Mouse (Mus musculus): Measurements from ENCODE around the gene Trpc4ap.
"Not testable (repeated sequence)": the region's sequence is repeated elsewhere in the genome, so short reads cannot be mapped to it uniquely, and the experiment has no call there.

The Trpc4ap gene

GRCm38 (mm10) chr2:155613953-155614352 lies 78.2 kb downstream of the Trpc4ap start:
- no peak for DNase-seq (ENCODE audit: low spot score in 2 of 2)

DNA sequence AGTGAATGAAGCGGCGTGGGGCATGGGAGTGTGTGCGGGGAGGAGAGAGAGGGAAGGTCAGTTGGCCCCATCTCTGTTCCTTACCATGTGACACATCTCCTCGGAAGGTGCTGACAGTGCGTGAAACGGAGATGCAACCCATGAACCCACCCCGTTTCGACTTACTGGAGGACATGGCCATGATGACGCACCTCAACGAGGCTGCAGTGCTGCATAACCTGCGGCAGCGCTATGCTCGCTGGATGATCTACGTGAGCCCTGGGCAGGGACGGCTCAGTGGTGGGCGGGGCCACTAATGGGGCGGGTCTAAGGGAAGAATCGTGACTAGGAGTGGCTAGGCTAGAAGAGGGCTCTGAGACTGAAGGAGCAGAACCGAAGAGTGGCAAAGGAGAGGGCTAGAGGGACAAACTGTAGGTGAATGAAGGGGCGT lies 78.8 kb downstream of the Trpc4ap start:
- DNase-seq (ENCODE audit: low spot score in 2 of 2), result peak in 1 of 2 experiments; percentile 44

- DNase-seq (ENCODE audit: low spot score in 2 of 2), result no peak
These were observed 80.2 kb downstream of the Trpc4ap start for GRCm38 (mm10) chr2:155611834-155612550.

DNA sequence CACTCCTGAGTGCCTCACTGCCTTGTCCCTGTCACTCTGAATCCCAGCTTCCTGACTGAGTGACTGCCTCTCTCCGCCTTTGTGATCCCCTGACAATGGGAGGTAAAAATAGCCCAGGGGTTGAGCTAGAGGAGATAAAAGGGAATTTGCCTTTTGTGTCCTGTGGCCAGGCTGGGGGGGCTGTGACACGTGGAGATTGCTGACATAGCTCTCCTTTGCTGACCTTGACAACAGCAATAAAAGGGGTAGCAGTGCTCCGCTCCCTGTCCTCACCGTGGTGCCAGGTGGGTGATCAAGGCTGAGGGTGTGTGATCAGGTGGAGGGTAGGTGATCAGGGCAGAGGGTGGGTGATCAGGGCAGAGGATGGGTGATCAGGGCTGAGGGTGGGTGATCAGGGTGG lies 81.2 kb downstream of the Trpc4ap start, which contains the start of gene Myh7b:
Gene Myh7b (plus strand): TSS at position 235 of the 400 bp plus-strand sequence.
- DNase-seq (ENCODE audit: low spot score in 2 of 2), result no peak

- DNase-seq (ENCODE audit: low spot score in 2 of 2), result peak in 1 of 2 experiments; percentile 60
These were observed 85.8 kb downstream of the Trpc4ap start for GRCm38 (mm10) chr2:155606360-155606759.

DNA sequence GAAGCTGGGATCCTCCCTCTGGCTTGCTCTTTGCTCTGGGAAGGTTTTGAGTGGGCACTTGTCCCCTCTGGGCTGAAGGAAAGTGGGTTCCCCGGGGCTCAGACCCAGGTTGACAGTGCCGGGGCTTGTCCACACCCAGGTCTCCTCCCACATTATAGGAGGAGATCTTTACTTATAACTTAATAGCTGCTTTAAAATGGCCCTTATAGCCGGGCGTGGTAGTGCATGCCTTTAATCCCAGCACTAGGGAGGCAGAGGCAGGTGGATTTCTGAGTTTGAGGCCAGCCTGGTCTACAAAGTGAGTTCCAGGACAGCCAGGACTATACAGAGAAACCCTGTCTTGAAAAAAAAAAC lies 87.0 kb downstream of the Trpc4ap start:
- DNase-seq (ENCODE audit: low spot score in 2 of 2), result not testable (repeated sequence)

DNA sequence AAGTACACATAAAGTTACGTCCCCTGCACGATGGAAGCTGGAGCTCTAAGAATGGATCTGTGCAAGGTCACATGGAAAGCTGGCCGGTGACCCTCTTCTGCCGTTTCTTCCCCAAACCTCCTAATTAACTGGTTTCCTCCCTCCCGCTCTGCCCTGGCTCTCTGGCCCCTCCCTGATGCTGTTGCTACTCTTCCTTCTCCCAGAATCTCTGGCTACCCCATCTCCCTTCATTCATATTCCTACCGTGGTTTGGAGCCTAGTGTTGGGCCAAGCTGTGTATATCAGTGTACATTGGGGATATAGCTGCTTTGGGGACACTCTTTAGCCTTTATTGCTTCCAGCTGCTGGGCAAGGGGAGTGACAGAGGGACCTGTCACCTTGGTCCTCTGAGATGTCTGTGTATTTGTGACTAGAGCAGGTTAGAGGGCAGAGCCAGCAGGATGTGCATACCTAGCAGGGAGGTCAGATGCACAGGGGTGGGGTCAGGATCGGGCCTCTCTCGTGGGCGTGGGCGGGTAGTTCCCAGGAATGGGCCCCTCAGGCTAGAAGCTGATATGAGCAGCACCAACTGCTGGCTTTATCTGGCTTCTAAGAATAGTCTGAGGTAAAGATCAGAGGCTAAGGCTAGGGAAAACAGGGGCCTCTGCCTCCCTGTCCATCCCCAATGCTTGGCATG lies 87.5 kb downstream of the Trpc4ap start:
- DNase-seq (ENCODE audit: low spot score in 2 of 2), result no peak

GRCm38 (mm10) chr2:155603707-155604106 lies 88.5 kb downstream of the Trpc4ap start:
- DNase-seq (ENCODE audit: low spot score in 2 of 2), result no peak

DNA sequence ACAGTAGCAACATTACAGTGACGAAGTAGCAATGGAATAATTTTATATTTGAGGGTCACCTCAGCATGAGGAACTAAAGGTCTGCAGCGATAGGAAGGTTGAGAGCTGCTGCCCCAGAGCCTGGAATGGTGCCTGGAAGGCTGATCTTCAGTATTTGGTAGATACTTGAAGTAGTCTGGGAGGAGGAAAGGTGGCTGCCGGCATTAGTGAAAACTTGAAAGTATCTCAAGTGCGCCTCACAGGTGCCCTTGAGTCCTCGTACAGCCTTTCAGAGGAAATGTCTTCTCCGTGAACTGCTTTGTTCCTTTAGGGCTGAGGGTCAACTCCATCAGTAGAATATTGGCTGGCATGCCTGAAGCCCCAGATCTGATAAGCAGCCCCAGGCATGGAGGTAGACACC lies 96.7 kb downstream of the Trpc4ap start:
- DNase-seq (ENCODE audit: low spot score in 2 of 2), result no peak

GRCm38 (mm10) chr2:155592854-155593283 lies 99.3 kb downstream of the Trpc4ap start:
- DNase-seq (ENCODE audit: low spot score in 2 of 2), result no peak

- peak; percentile 93 to 99 for DNase-seq (ENCODE audit: low spot score in 2 of 2)
These were observed 99.9 kb downstream of the Trpc4ap start, which contains the start of gene Gss for GRCm38 (mm10) chr2:155592137-155592853. TSS of gene Gss (minus strand) at chr2:155592810.

GRCm38 (mm10) chr2:155591676-155592075 lies 100.5 kb downstream of the Trpc4ap start:
- DNase-seq (ENCODE audit: low spot score in 2 of 2), result no peak

DNA sequence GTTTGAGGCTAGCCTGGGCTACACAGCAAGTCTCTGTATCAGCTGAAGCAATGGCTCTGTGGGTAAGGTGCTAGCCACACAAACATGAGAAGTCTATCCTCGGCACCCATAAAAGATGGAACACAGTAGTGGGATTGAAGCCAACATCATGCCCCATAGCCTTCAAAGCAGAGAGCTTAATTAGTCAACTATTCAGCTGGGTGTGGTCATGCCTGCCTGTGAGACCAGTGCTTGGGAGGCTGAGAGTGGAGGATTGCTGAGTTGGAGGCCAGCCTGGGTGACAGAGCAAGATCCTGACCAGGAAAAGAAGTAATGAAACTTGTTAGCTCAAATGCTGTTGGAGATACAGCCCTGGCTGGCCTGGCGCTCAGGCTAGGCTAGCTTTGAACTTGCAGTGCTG lies 101.3 kb downstream of the Trpc4ap start:
- DNase-seq (ENCODE audit: low spot score in 2 of 2), result no peak

GRCm38 (mm10) chr2:155589521-155589920 lies 102.7 kb downstream of the Trpc4ap start:
- no peak for DNase-seq (ENCODE audit: low spot score in 2 of 2)

DNA sequence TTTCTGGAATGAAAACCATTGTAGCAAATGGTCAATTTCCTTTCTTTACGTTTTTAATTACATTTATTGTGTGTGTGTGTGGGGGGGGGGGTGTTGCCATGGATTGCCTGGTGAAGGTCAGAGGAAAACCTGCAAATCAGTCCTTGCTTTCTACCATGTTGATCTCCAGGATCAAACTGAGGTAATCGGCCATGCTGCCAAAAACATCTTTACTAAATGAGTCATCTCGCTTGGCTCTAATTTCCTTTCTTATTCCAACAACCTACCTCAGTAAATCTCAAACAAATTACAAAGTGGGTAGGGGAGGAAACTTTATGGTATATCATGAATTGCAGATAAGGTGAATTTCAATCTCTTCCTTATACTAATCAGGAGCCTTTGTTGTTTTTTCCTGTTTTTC lies 104.0 kb downstream of the Trpc4ap start:
- DNase-seq (ENCODE audit: low spot score in 2 of 2), result no peak

DNA sequence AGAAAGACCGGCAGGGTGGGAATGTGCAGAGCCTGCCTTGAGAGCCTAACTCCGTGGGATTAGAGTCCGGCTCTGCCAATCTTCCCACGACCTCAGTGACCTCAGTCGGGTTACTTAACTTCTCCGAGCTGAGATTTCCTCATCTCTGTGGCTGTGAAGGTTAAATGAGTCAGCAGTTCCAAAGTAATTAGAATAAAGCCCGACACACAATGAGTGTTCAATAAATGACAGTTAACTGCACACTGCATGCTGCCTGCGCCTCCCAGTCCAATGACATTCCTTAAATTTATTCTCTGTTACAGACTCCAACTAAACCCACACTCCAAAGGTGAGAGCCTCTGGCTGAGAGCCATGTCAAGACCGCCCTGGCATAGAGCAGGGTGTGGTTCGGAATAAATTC lies 106.7 kb downstream of the Trpc4ap start:
- no peak for DNase-seq (ENCODE audit: low spot score in 2 of 2)

- no peak for DNase-seq (ENCODE audit: low spot score in 2 of 2)
These were observed 107.1 kb downstream of the Trpc4ap start for GRCm38 (mm10) chr2:155585082-155585481.
